Mouse (Mus musculus) naive thymus-derived CD4-positive, alpha-beta T cell, adult 2 months (primary cell): Measurements from ENCODE around the gene Ajuba.
A peak's percentile ranks its signal among the peaks of the same experiment; 100 is the strongest.

Experiments used
- DNase-seq: peaks from one replicate; pipeline ENCODE4 v3.0.0-alpha.2; 2011; ENCODE audit warnings: low read depth

Gene Ajuba

DNA sequence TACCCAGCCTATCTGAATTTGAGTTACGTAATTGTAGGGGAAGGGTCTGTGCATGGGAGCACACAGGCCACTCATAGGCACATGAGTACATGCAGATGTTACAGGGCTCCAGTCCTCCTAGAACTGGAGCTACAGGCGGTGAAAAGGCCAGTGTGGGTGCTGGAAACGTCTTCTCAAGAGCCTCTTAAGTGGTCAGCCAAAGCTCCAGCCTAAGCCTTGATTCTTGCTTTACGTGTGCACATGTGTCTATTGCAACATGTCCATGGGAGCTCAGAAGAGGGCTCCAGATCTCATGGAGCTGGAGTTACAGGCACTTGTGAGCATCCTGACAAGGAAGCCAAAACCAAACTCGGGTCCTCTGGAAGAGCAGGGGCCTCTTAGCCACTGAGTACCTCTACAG lies 32.7 kb downstream of the Ajuba start:
- DNase-seq: no peak

DNA sequence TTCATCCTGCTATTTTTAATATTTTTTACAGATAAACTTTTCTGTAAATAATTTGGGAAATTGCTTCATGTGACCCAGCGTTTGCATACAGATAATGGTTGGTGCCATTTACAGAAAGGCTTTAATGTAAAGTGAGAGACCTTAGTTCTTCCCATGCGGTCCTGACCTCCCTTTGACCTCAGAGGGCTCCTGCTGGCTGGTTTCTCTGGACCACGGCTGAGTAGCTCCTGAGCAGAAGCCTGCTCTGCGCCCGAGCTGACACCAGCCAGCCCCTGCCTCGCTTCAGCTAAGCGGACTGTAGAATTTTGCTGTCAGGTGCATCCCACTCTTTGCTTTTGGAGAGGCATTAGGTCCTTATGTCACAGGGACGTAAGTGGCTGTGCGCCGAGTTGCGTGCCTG lies 36.6 kb downstream of the Ajuba start:
- DNase-seq: no peak

- no peak for DNase-seq
Observed at GRCm38 (mm10) chr14:54538580-54538979, 38.8 kb downstream of the Ajuba start.

GRCm38 (mm10) chr14:54528446-54529111 lies 48.8 kb downstream of the Ajuba start:
- DNase-seq: peak; percentile 89

GRCm38 (mm10) chr14:54528007-54528393 lies 49.4 kb downstream of the Ajuba start:
- DNase-seq: no peak

GRCm38 (mm10) chr14:54527227-54528006 lies 49.9 kb downstream of the Ajuba start:
- DNase-seq: peak; percentile 37

DNA sequence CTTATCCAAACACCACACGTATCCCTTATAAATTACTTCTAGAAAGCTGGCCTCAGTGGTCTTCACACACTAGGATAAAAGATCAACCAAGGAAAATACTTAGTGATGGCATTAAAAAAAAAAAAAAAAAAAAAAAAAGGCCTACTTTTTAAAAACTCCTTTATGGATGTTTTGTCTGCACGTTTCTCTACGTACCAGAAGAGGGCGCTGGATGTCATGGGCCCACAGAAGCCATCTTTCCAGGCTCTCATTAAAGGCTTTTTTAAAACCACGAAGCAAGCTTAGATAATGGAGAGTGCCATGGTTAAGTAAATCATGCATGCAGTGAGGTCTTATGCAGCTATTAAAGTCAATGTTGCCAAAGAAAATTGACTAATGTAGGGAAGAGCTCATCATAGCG lies 53.8 kb downstream of the Ajuba start:
- DNase-seq: no peak
